ENCODE assay signal across 22 mouse cellular contexts in genomic region chr8:106987557-106987956, GRCm38 (mm10).
"Had no signal": no experiment of that assay in that cellular context is flagged by ENCODE, and none has a peak within 500 bp of the region (broad histone marks: within the 10 kb centered on the region; RNA-seq: fewer than 3 reads in every experiment).

No protein-coding gene starts in this region.

- H3K27ac ChIP-seq: kidney, postnatal 0 days; limb, embryonic 12.5 days; limb, embryonic 15.5 days; liver, embryonic 14.5 days; midbrain, embryonic 10.5 days; midbrain, embryonic 13.5 days; neural tube, embryonic 13.5 days; stomach, embryonic 15.5 days had no signal

- H3K4me2 ChIP-seq: limb, embryonic 12.5 days; limb, embryonic 15.5 days; liver, embryonic 11.5 days; lung, embryonic 14.5 days; midbrain, embryonic 13.5 days; neural tube, embryonic 13.5 days; stomach, embryonic 15.5 days had no signal

- H3K9ac ChIP-seq: limb, embryonic 12.5 days; limb, embryonic 15.5 days; liver, embryonic 14.5 days; liver, postnatal 0 days; lung, embryonic 14.5 days; midbrain, embryonic 13.5 days; neural tube, embryonic 13.5 days; stomach, embryonic 15.5 days had no signal

- DNase-seq: kidney, adult 11 months; kidney, adult 9 months; kidney, postnatal 25 days; left cerebral cortex, postnatal 4 days; liver, postnatal 0 days; lung, embryonic 14.5 days; retina, postnatal 1 day; right cerebral cortex, postnatal 25 days; spleen, adult 18-20 months; thymus, postnatal 25 days had no signal

- H3K4me1 ChIP-seq: limb, embryonic 12.5 days; midbrain, embryonic 10.5 days; midbrain, embryonic 13.5 days; stomach, embryonic 15.5 days had no signal

- H3K9me3 ChIP-seq: limb, embryonic 12.5 days; limb, embryonic 15.5 days; megakaryocyte, embryonic 14.5 days; midbrain, embryonic 10.5 days; midbrain, embryonic 13.5 days; neural tube, embryonic 13.5 days; stomach, embryonic 15.5 days had no signal

- H3K4me3 ChIP-seq: limb, embryonic 12.5 days; limb, embryonic 15.5 days; megakaryocyte, embryonic 14.5 days; midbrain, embryonic 10.5 days; midbrain, embryonic 13.5 days; myocyte; neural tube, embryonic 13.5 days; stomach, embryonic 15.5 days had no signal

- H3K27me3 ChIP-seq: limb, embryonic 12.5 days; limb, embryonic 15.5 days; midbrain, embryonic 13.5 days; stomach, embryonic 15.5 days had no signal

- ATAC-seq: liver, postnatal 0 days; midbrain, embryonic 13.5 days; midbrain, embryonic 16.5 days had no signal
